Mouse (Mus musculus): ENCODE results near the gene Misp. TPM values are rescaled to one million over a fixed set of nuclear protein-coding genes. Genes with fewer than 3 reads are reported as not detected.

Misp gene
- polyA plus RNA-seq, 1 experiment, result not detected

- Histone ChIP-seq H3K4me3 (ENCODE audit: insufficient read depth, low read length) (no peak overlapping the region), H3K27ac (ENCODE audit: insufficient read depth, low read length) (peak overlapping the region; percentile 96), H3K4me1 (ENCODE audit: control insufficient read depth, insufficient read depth, low read length) (peaks cover 13% of the 10 kb centered on the region; the same call in 1 of the 2 replicates)
- no peak for TF ChIP-seq POLR2A (IDR thresholded peaks at IDR 0.05; ENCODE audit: low read depth, low read length)
- TF ChIP-seq CTCF (IDR thresholded peaks at IDR 0.05; ENCODE audit: borderline replicate concordance, insufficient read depth, low read length), result no peak
These were observed 30.9 kb downstream of the Misp start for GRCm38 (mm10) chr10:79851653-79852052.

- H3K27ac ChIP-seq (ENCODE audit: insufficient read depth, low read length), result peak overlapping the region; percentile 96
- H3K4me3 ChIP-seq (ENCODE audit: insufficient read depth, low read length), result no peak overlapping the region
- TF ChIP-seq CTCF (IDR thresholded peaks at IDR 0.05; ENCODE audit: borderline replicate concordance, insufficient read depth, low read length), result no peak
- peak; percentile 51 for TF ChIP-seq POLR2A (IDR thresholded peaks at IDR 0.05; ENCODE audit: low read depth, low read length)
- H3K4me1 ChIP-seq (ENCODE audit: control insufficient read depth, insufficient read depth, low read length), result peaks cover 13% of the 10 kb centered on the region; the same call in 1 of the 2 replicates
These were observed 31.5 kb downstream of the Misp start for GRCm38 (mm10) chr10:79852107-79852789.

GRCm38 (mm10) chr10:79852827-79853226 lies 32.0 kb downstream of the Misp start:
- H3K4me3 ChIP-seq (ENCODE audit: insufficient read depth, low read length), result peak overlapping the region; percentile 18; the same call in 1 of the 2 replicates
- peak overlapping the region; percentile 96 for H3K27ac ChIP-seq (ENCODE audit: insufficient read depth, low read length)
- TF ChIP-seq POLR2A (IDR thresholded peaks at IDR 0.05; ENCODE audit: low read depth, low read length), result no peak
- TF ChIP-seq CTCF (IDR thresholded peaks at IDR 0.05; ENCODE audit: borderline replicate concordance, insufficient read depth, low read length), result no peak
- H3K4me1 ChIP-seq (ENCODE audit: control insufficient read depth, insufficient read depth, low read length), result peaks cover 13% of the 10 kb centered on the region; the same call in 1 of the 2 replicates

GRCm38 (mm10) chr10:79853392-79853791 lies 32.6 kb downstream of the Misp start:
- Histone ChIP-seq H3K4me1 (ENCODE audit: control insufficient read depth, insufficient read depth, low read length) (peaks cover 13% of the 10 kb centered on the region; the same call in 1 of the 2 replicates), H3K4me3 (ENCODE audit: insufficient read depth, low read length) (peak overlapping the region; percentile 39), H3K27ac (ENCODE audit: insufficient read depth, low read length) (peak overlapping the region; percentile 96)
- TF ChIP-seq POLR2A (IDR thresholded peaks at IDR 0.05; ENCODE audit: low read depth, low read length), result peak; percentile 55; the same call in 1 of the 2 replicates
- no peak for TF ChIP-seq CTCF (IDR thresholded peaks at IDR 0.05; ENCODE audit: borderline replicate concordance, insufficient read depth, low read length)

GRCm38 (mm10) chr10:79853860-79854795 lies 33.3 kb downstream of the Misp start, which contains the start of gene Ptbp1:
Gene Ptbp1 (plus strand): TSS chr10:79854427.
- peak; percentile 100 for TF ChIP-seq POLR2A (IDR thresholded peaks at IDR 0.05; ENCODE audit: low read depth, low read length)
- no peak for TF ChIP-seq CTCF (IDR thresholded peaks at IDR 0.05; ENCODE audit: borderline replicate concordance, insufficient read depth, low read length)
- Histone ChIP-seq H3K4me1 (ENCODE audit: control insufficient read depth, insufficient read depth, low read length) (peaks cover 13% of the 10 kb centered on the region; the same call in 1 of the 2 replicates), H3K27ac (ENCODE audit: insufficient read depth, low read length) (peak within 1 kb of the TSS; percentile 96), H3K4me3 (ENCODE audit: insufficient read depth, low read length) (peak within 1 kb of the TSS; percentile 97)

- TF ChIP-seq CTCF (IDR thresholded peaks at IDR 0.05; ENCODE audit: borderline replicate concordance, insufficient read depth, low read length) (no peak), POLR2A (IDR thresholded peaks at IDR 0.05; ENCODE audit: low read depth, low read length) (no peak; the same call in none of the 2 replicates)
- peaks cover 13% of the 10 kb centered on the region; the same call in 1 of the 2 replicates for H3K4me1 ChIP-seq (ENCODE audit: control insufficient read depth, insufficient read depth, low read length)
- H3K4me3 ChIP-seq (ENCODE audit: insufficient read depth, low read length), result peak overlapping the region; percentile 97
- H3K27ac ChIP-seq (ENCODE audit: insufficient read depth, low read length), result peak overlapping the region; percentile 94
These were observed 34.2 kb downstream of the Misp start for GRCm38 (mm10) chr10:79854801-79855541.

- H3K4me3 ChIP-seq (ENCODE audit: insufficient read depth, low read length), result peak overlapping the region; percentile 97
- peaks cover 13% of the 10 kb centered on the region; the same call in 1 of the 2 replicates for H3K4me1 ChIP-seq (ENCODE audit: control insufficient read depth, insufficient read depth, low read length)
- TF ChIP-seq CTCF (IDR thresholded peaks at IDR 0.05; ENCODE audit: borderline replicate concordance, insufficient read depth, low read length), result no peak
- TF ChIP-seq POLR2A (IDR thresholded peaks at IDR 0.05; ENCODE audit: low read depth, low read length), result no peak; the same call in 1 of the 2 replicates
- H3K27ac ChIP-seq (ENCODE audit: insufficient read depth, low read length), result peak overlapping the region; percentile 94
These were observed 34.9 kb downstream of the Misp start for GRCm38 (mm10) chr10:79855558-79856184.

GRCm38 (mm10) chr10:79856280-79856679 lies 35.5 kb downstream of the Misp start:
- H3K27ac ChIP-seq (ENCODE audit: insufficient read depth, low read length), result no peak overlapping the region
- peak overlapping the region; percentile 97 for H3K4me3 ChIP-seq (ENCODE audit: insufficient read depth, low read length)
- TF ChIP-seq CTCF (IDR thresholded peaks at IDR 0.05; ENCODE audit: borderline replicate concordance, insufficient read depth, low read length) (no peak), POLR2A (IDR thresholded peaks at IDR 0.05; ENCODE audit: low read depth, low read length) (no peak)
- H3K4me1 ChIP-seq (ENCODE audit: control insufficient read depth, insufficient read depth, low read length), result peaks cover 13% of the 10 kb centered on the region; the same call in 1 of the 2 replicates

All from embryonic fibroblast, embryonic 13.5 days (primary cell).